Mouse (Mus musculus): ENCODE measurements around the gene Ak6.

Gene Ak6

GRCm38 (mm10) chr13:100650550-100651438 lies at the start of gene Ak6, which contains the start of gene Rad17:
TSS of gene Ak6 (plus strand) at chr13:100650979.
TSS of gene Rad17 (minus strand) at chr13:100651051.
- in situ Hi-C loops (cut with MboI), result no loop called here

GRCm38 (mm10) chr13:100601034-100601433 lies 49.7 kb upstream of the Ak6 start:
- in situ Hi-C loops (cut with MboI), result no loop called here

GRCm38 (mm10) chr13:100602239-100602902 lies 48.4 kb upstream of the Ak6 start:
- in situ Hi-C loops (cut with MboI), result no loop called here

- in situ Hi-C loops (cut with MboI), result no loop called here
Observed at GRCm38 (mm10) chr13:100603031-100603737, 47.6 kb upstream of the Ak6 start.

- in situ Hi-C loops (cut with MboI), result no loop called here
Observed at GRCm38 (mm10) chr13:100603738-100604095, 47.1 kb upstream of the Ak6 start.

GRCm38 (mm10) chr13:100605845-100606244 lies 44.9 kb upstream of the Ak6 start:
- in situ Hi-C loops (cut with MboI), result no loop called here

GRCm38 (mm10) chr13:100607756-100608155 lies 43.0 kb upstream of the Ak6 start:
- in situ Hi-C loops (cut with MboI), result no loop called here

GRCm38 (mm10) chr13:100611266-100611665 lies 39.5 kb upstream of the Ak6 start:
- in situ Hi-C loops (cut with MboI), result no loop called here

- in situ Hi-C loops (cut with MboI), result no loop called here
Observed at GRCm38 (mm10) chr13:100612251-100612650, 38.5 kb upstream of the Ak6 start.

- in situ Hi-C loops (cut with MboI), result no loop called here
Observed at GRCm38 (mm10) chr13:100612903-100613302, 37.9 kb upstream of the Ak6 start.

- in situ Hi-C loops (cut with MboI), result no loop called here
Observed at GRCm38 (mm10) chr13:100616181-100617087, 34.3 kb upstream of the Ak6 start, which contains the start of gene Marveld2. TSS of gene Marveld2 (minus strand) at chr13:100616971.

- in situ Hi-C loops (cut with MboI), result no loop called here
Observed at GRCm38 (mm10) chr13:100617583-100617982, 33.2 kb upstream of the Ak6 start.

GRCm38 (mm10) chr13:100622241-100622640 lies 28.5 kb upstream of the Ak6 start:
- in situ Hi-C loops (cut with MboI), result no loop called here

- in situ Hi-C loops (cut with MboI), result no loop called here
Observed at GRCm38 (mm10) chr13:100634106-100634691, 16.6 kb upstream of the Ak6 start.

GRCm38 (mm10) chr13:100642471-100643209 lies 8.1 kb upstream of the Ak6 start:
- in situ Hi-C loops (cut with MboI), result no loop called here

GRCm38 (mm10) chr13:100648223-100648622 lies 2.6 kb upstream of the Ak6 start:
- in situ Hi-C loops (cut with MboI), result no loop called here

GRCm38 (mm10) chr13:100651439-100652186 lies 834 bp downstream of the Ak6 start, which contains the start of gene Taf9:
TSS of gene Taf9 (plus strand) at chr13:100651579.
- in situ Hi-C loops (cut with MboI), result no loop called here

- in situ Hi-C loops (cut with MboI), result no loop called here
Observed at GRCm38 (mm10) chr13:100658091-100658490, 7.3 kb downstream of the Ak6 start.

- in situ Hi-C loops (cut with MboI), result no loop called here
Observed at GRCm38 (mm10) chr13:100659864-100660456, 9.2 kb downstream of the Ak6 start.
